In the genomic region with DNA sequence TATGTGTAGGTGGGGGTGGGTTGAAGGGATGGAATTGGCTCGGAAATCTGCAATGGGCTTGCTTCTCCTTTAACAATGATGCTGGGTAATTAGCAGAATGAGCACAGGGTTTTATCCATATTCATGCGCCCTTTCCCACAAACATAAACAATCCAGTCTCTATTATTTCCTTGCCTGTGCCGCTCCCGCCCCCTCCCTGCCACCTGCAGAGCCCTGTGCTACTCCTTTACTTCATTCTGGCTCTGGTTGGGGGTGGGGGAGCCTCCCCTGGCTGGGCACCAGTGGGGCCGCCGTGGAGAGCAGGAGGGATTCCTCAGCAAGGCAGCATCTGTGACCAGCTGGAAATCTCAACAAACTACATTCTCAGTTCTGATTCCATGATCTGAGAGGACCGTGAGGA, we compare ENCODE assay signal across 17 mouse cellular contexts.
DNase-seq lines count a peak whose midpoint lies in the region; ATAC-seq lines count a peak whose summit lies in the region.
"Had no signal": no experiment of that assay in that cellular context is flagged by ENCODE, and none has a peak within 500 bp of the region (broad histone marks: within the 10 kb centered on the region; RNA-seq: fewer than 3 reads in every experiment).

No protein-coding gene starts in this region.

- no peak overlapping the region for H3K9ac ChIP-seq in midbrain, embryonic 12.5 days (replicated peaks)
- H3K9ac ChIP-seq in midbrain, embryonic 11.5 days (ENCODE audit: low read length): no peak overlapping the region
- no peak overlapping the region; the same call in 1 of the 2 replicates for H3K9ac ChIP-seq in forebrain, embryonic 13.5 days
- H3K9ac ChIP-seq in hindbrain, embryonic 14.5 days: no peak overlapping the region
- H3K9ac ChIP-seq in neural tube, embryonic 15.5 days (replicated peaks): no peak overlapping the region
- H3K9ac ChIP-seq: stomach, embryonic 15.5 days had no signal

- no peaks in the 10 kb centered on the region for H3K9me3 ChIP-seq in midbrain, embryonic 12.5 days
- no peaks in the 10 kb centered on the region for H3K9me3 ChIP-seq in midbrain, embryonic 11.5 days (ENCODE audit: control insufficient read depth, low read length)
- no peaks in the 10 kb centered on the region for H3K9me3 ChIP-seq in forebrain, embryonic 13.5 days (replicated peaks)
- no peaks in the 10 kb centered on the region for H3K9me3 ChIP-seq in hindbrain, embryonic 14.5 days (ENCODE audit: control insufficient read depth, low read length)
- no peaks in the 10 kb centered on the region for H3K9me3 ChIP-seq in neural tube, embryonic 15.5 days (replicated peaks)
- no peaks in the 10 kb centered on the region for H3K9me3 ChIP-seq in embryonic facial prominence, embryonic 10.5 days
- H3K9me3 ChIP-seq: heart, embryonic 10.5 days; stomach, embryonic 15.5 days had no signal

- ATAC-seq in midbrain, embryonic 12.5 days (ENCODE audit: low FRiP score, low read depth): peak; percentile 60
- no peak for ATAC-seq in midbrain, embryonic 11.5 days (ENCODE audit: low FRiP score)
- ATAC-seq in forebrain, embryonic 13.5 days: peak; percentile 97
- peak; percentile 72; the same call in 1 of the 2 replicates for ATAC-seq in hindbrain, embryonic 14.5 days (ENCODE audit: low FRiP score)
- ATAC-seq in neural tube, embryonic 15.5 days (ENCODE audit: low FRiP score): peak; percentile 35; the same call in 1 of the 2 replicates
- ATAC-seq: activated CD4-positive, CD25-positive, alpha-beta regulatory T cell, adult 4 months had no signal

- H3K27me3 ChIP-seq in midbrain, embryonic 12.5 days: no peaks in the 10 kb centered on the region
- no peaks in the 10 kb centered on the region for H3K27me3 ChIP-seq in midbrain, embryonic 11.5 days (ENCODE audit: control insufficient read depth, insufficient read depth, low read length)
- H3K27me3 ChIP-seq in forebrain, embryonic 13.5 days: no peaks in the 10 kb centered on the region
- no peaks in the 10 kb centered on the region for H3K27me3 ChIP-seq in hindbrain, embryonic 14.5 days (ENCODE audit: control insufficient read depth, insufficient read depth, low read length)
- no peaks in the 10 kb centered on the region for H3K27me3 ChIP-seq in neural tube, embryonic 15.5 days (replicated peaks)
- no peaks in the 10 kb centered on the region for H3K27me3 ChIP-seq in embryonic facial prominence, embryonic 10.5 days (replicated peaks; ENCODE audit: low read depth, poor library complexity, severe bottlenecking)
- H3K27me3 ChIP-seq: CH12.LX; stomach, embryonic 15.5 days had no signal

- no peak overlapping the region for H3K4me3 ChIP-seq in midbrain, embryonic 12.5 days
- H3K4me3 ChIP-seq in midbrain, embryonic 11.5 days (ENCODE audit: low read depth, low read length): no peak overlapping the region
- H3K4me3 ChIP-seq in forebrain, embryonic 13.5 days: no peak overlapping the region
- H3K4me3 ChIP-seq in hindbrain, embryonic 14.5 days (replicated peaks; ENCODE audit: low read length): no peak overlapping the region
- no peak overlapping the region for H3K4me3 ChIP-seq in neural tube, embryonic 15.5 days (replicated peaks)
- no peak overlapping the region for H3K4me3 ChIP-seq in embryonic facial prominence, embryonic 10.5 days
- H3K4me3 ChIP-seq: heart, embryonic 10.5 days; stomach, embryonic 15.5 days had no signal

- no peak overlapping the region for H3K4me2 ChIP-seq in midbrain, embryonic 12.5 days (replicated peaks)
- H3K4me2 ChIP-seq in midbrain, embryonic 11.5 days: no peak overlapping the region
- peak overlapping the region; percentile 44 for H3K4me2 ChIP-seq in forebrain, embryonic 13.5 days
- peak overlapping the region; percentile 32; the same call in 1 of the 2 replicates for H3K4me2 ChIP-seq in hindbrain, embryonic 14.5 days (replicated peaks)
- H3K4me2 ChIP-seq in neural tube, embryonic 15.5 days: peak overlapping the region; percentile 24
- H3K4me2 ChIP-seq: stomach, embryonic 15.5 days had no signal

- WGBS in midbrain, embryonic 12.5 days: 38% methylated on average over 7 of the region's 7 CpGs
- 42% methylated on average over 7 of the region's 7 CpGs for WGBS in midbrain, embryonic 11.5 days
- WGBS in forebrain, embryonic 13.5 days: 3% methylated on average over 7 of the region's 7 CpGs
- 15% methylated on average over 7 of the region's 7 CpGs for WGBS in hindbrain, embryonic 14.5 days
- WGBS in neural tube, embryonic 15.5 days: 19% methylated on average over 7 of the region's 7 CpGs
- WGBS in embryonic facial prominence, embryonic 10.5 days: 47% methylated on average over 7 of the region's 7 CpGs

- peaks cover 10% of the 10 kb centered on the region for H3K4me1 ChIP-seq in midbrain, embryonic 12.5 days
- no peaks in the 10 kb centered on the region for H3K4me1 ChIP-seq in midbrain, embryonic 11.5 days (ENCODE audit: control insufficient read depth, insufficient read depth, low read length)
- peaks cover 19% of the 10 kb centered on the region for H3K4me1 ChIP-seq in forebrain, embryonic 13.5 days
- no peaks in the 10 kb centered on the region for H3K4me1 ChIP-seq in hindbrain, embryonic 14.5 days (replicated peaks; ENCODE audit: control insufficient read depth, insufficient read depth, low read length)
- 0 out of 2 replicates have a peak, but pooled peaks cover 3% of the 10 kb centered on the region for H3K4me1 ChIP-seq in neural tube, embryonic 15.5 days
- H3K4me1 ChIP-seq in embryonic facial prominence, embryonic 10.5 days: peaks cover 3% of the 10 kb centered on the region; the same call in 1 of the 2 replicates
- H3K4me1 ChIP-seq: heart, embryonic 10.5 days; stomach, embryonic 15.5 days had no signal

- H3K36me3 ChIP-seq in midbrain, embryonic 12.5 days: no peaks in the 10 kb centered on the region
- H3K36me3 ChIP-seq in midbrain, embryonic 11.5 days (ENCODE audit: control insufficient read depth, insufficient read depth, low read length): no peaks in the 10 kb centered on the region
- H3K36me3 ChIP-seq in forebrain, embryonic 13.5 days (ENCODE audit: poor library complexity, severe bottlenecking): no peaks in the 10 kb centered on the region
- H3K36me3 ChIP-seq in hindbrain, embryonic 14.5 days (replicated peaks; ENCODE audit: control insufficient read depth, insufficient read depth): no peaks in the 10 kb centered on the region
- H3K36me3 ChIP-seq in neural tube, embryonic 15.5 days: no peaks in the 10 kb centered on the region
- H3K36me3 ChIP-seq in embryonic facial prominence, embryonic 10.5 days (replicated peaks): no peaks in the 10 kb centered on the region
- H3K36me3 ChIP-seq: heart, embryonic 10.5 days; stomach, embryonic 15.5 days had no signal

- H3K27ac ChIP-seq in midbrain, embryonic 12.5 days (replicated peaks): no peak overlapping the region
- H3K27ac ChIP-seq in midbrain, embryonic 11.5 days (ENCODE audit: low read depth, low read length): no peak overlapping the region
- peak overlapping the region; percentile 51; the same call in 1 of the 2 replicates for H3K27ac ChIP-seq in forebrain, embryonic 13.5 days
- H3K27ac ChIP-seq in hindbrain, embryonic 14.5 days: no peak overlapping the region
- H3K27ac ChIP-seq in neural tube, embryonic 15.5 days (replicated peaks): no peak overlapping the region
- no peak overlapping the region for H3K27ac ChIP-seq in embryonic facial prominence, embryonic 10.5 days (replicated peaks)
- H3K27ac ChIP-seq: heart, embryonic 10.5 days; stomach, embryonic 15.5 days had no signal

- no peak for DNase-seq in midbrain, embryonic 11.5 days (ENCODE audit: low spot score, missing footprints)
- DNase-seq in hindbrain, embryonic 14.5 days (ENCODE audit: low spot score): no peak
- no peak for DNase-seq in thymus, adult 18-20 months
- no peak for DNase-seq in B cell, adult 2 months
- DNase-seq in embryonic facial prominence, embryonic 10.5 days (ENCODE audit: low spot score): no peak
- DNase-seq: cerebellum, adult 2 months; gastrocnemius, postnatal 10 days; kidney, adult 9 months; liver; lung, adult 2 months had no signal

Comparison
In these comparisons a context has a peak if more than half of its experiments do, and no peak if none do; other contexts are left out.
1. H3K4me2 ChIP-seq: peak in forebrain, embryonic 13.5 days (single experiment), hindbrain, embryonic 14.5 days (single experiment) and neural tube, embryonic 15.5 days (single experiment); none in midbrain, embryonic 12.5 days (single experiment) and midbrain, embryonic 11.5 days (single experiment).